ENCODE assay signal across 7 mouse cellular contexts in the genomic region with DNA sequence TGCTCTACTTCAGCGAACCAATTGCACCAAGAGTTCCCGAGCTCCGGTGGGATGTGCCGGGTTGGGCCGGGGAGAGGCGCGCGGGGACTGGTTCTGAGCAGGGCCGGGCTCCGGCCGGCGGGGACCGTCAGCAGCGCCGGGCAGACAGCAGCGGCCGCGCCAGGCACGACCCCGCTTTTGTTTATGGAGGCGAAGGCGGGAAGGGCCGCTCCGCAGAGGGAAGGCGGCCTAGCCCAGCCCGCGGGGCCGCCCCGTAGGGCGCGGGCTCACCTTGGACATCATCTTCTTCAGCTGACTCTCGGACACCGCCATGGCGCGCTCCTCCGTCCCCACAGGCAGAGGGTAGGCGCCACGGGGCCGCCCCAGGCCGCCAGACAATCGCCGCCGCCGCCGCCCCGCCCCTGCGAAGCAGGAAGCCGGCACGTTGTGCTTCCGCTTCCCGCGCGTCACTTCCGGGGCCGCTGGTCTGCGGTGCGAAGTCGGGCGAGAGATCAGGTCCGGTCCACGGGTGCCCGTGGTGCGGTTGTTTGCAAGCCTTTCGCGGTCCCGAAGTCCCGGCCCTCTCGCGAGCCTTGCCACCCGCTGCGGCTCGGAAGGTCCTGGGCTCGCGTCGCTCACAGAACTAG. TPM values are rescaled to one million over a fixed set of nuclear protein-coding genes. Genes with fewer than 3 reads are reported as not detected.
A peak's percentile ranks its signal among the peaks of the same experiment; 100 is the strongest.
DNase-seq lines count a peak whose midpoint lies in the region; ATAC-seq lines count a peak whose summit lies in the region.

A gene (minus strand): TSS at position 419 of the 626 bp plus-strand sequence.

- peak within 1 kb of the TSS; percentile 87 for H3K4me3 ChIP-seq in intestine, embryonic 15.5 days (replicated peaks)
- peak within 1 kb of the TSS; percentile 81 for H3K4me3 ChIP-seq in midbrain, embryonic 10.5 days

- peak within 1 kb of the TSS; percentile 93 for H3K9ac ChIP-seq in intestine, embryonic 15.5 days

- no peaks in the 10 kb centered on the region for H3K27me3 ChIP-seq in intestine, embryonic 15.5 days (replicated peaks)
- H3K27me3 ChIP-seq in midbrain, embryonic 10.5 days (ENCODE audit: low read depth, poor library complexity, severe bottlenecking), result no peaks in the 10 kb centered on the region

- peak; percentile 93 to 94 for DNase-seq in adrenal gland, adult 18-20 months (ENCODE audit: low spot score in 2 of 2)
- peak; percentile 95 for DNase-seq in embryo, embryonic 11 days
- DNase-seq in gastrocnemius, postnatal 36 days, result peak; percentile 88
- DNase-seq in left cerebral cortex, postnatal 25 days (ENCODE audit: low spot score in 2 of 2), result peak; percentile 91 to 94
- peak; percentile 93 for DNase-seq in midbrain, embryonic 10.5 days (ENCODE audit: low spot score)
- DNase-seq in right cerebral cortex, postnatal 4 days, result peak; percentile 89

- WGBS in intestine, embryonic 15.5 days, result under 1% methylated on average over 75 of the region's 75 CpGs
- WGBS in midbrain, embryonic 10.5 days, result under 1% methylated on average over 74 of the region's 75 CpGs

- ATAC-seq in intestine, embryonic 15.5 days, result peak; percentile 98

- peak within 1 kb of the TSS; percentile 71 for H3K4me2 ChIP-seq in intestine, embryonic 15.5 days (replicated peaks)

- no peaks in the 10 kb centered on the region for H3K36me3 ChIP-seq in intestine, embryonic 15.5 days
- H3K36me3 ChIP-seq in midbrain, embryonic 10.5 days, result peaks cover 34% of the 10 kb centered on the region

- intact Hi-C loops in gastrocnemius, postnatal 36 days (cut with DNase I), result loop anchor here (5.0 kb wide), 1 partner anchor 122 kb away; a partner anchor contains a TSS
- intact Hi-C loops in left cerebral cortex, postnatal 25 days (cut with DNase I), result no loop called here

- peaks cover 7% of the 10 kb centered on the region; the same call in 1 of the 2 replicates for H3K4me1 ChIP-seq in intestine, embryonic 15.5 days (replicated peaks)
- peaks cover 22% of the 10 kb centered on the region for H3K4me1 ChIP-seq in midbrain, embryonic 10.5 days

- H3K9me3 ChIP-seq in intestine, embryonic 15.5 days, result no peaks in the 10 kb centered on the region
- H3K9me3 ChIP-seq in midbrain, embryonic 10.5 days (replicated peaks), result no peaks in the 10 kb centered on the region

- H3K27ac ChIP-seq in intestine, embryonic 15.5 days, result peak within 1 kb of the TSS; percentile 92
- peak within 1 kb of the TSS; percentile 99 for H3K27ac ChIP-seq in midbrain, embryonic 10.5 days (replicated peaks)

RNA-seq across cellular contexts. Expression of the gene that starts here (rescaled TPM):
- total RNA-seq in adrenal gland, adult 18-20 months (2021), result 10 to 100 TPM; 70.4 to 81.2 TPM
- total RNA-seq in gastrocnemius, postnatal 36 days (2021), result 10 to 100 TPM; 47.2 to 50.3 TPM
- polyA plus RNA-seq in intestine, embryonic 15.5 days (2015; fragmentation: Nextera tagmentation; extraction: Ambion mirVana), result 121 and 145 TPM in 2 replicates
- 10 to 100 TPM; 75.5 to 81.1 TPM for total RNA-seq in left cerebral cortex, postnatal 25 days (2021)
- polyA plus RNA-seq in midbrain, embryonic 10.5 days (2016; fragmentation: Nextera tagmentation; extraction: Ambion mirVana), result 265 and 310 TPM in 2 replicates

Comparison
In these comparisons a context has a peak if more than half of its experiments do, and no peak if none do; other contexts are left out.
1. Peak in every context shown above with its lines: DNase-seq, ATAC-seq, H3K4me3 ChIP-seq and H3K27ac ChIP-seq.